Mouse (Mus musculus) intestine, embryonic 14.5 days (tissue): ENCODE data around the gene Arl4d. TPM values are rescaled to one million over a fixed set of nuclear protein-coding genes. Genes with fewer than 3 reads are reported as not detected.

Experiments
- ATAC-seq: fragments of 200-750 bp; cut with Nextera tagmentation; replicated peaks from 2 replicates; pipeline ENCODE4 v1.8.0; 2017; ENCODE audit warnings: low read depth, moderate number of reproducible peaks, moderate TSS enrichment, moderate library complexity; ENCODE audit not compliant: low FRiP score, low TSS enrichment
- DNase-seq: peaks from one replicate; pipeline ENCODE4 v3.0.0-alpha.2; 2018; ENCODE audit warnings: low spot score
- H3K27ac ChIP-seq: fragments of 300-500 bp; sonication (generic); 2 replicates; pipeline ENCODE4 v1.5.1; 2014; ENCODE audit warnings: low read depth, mild to moderate bottlenecking, control low read depth
- H3K27me3 ChIP-seq: fragments of 300-500 bp; sonication (generic); replicated peaks from 2 replicates; pipeline ENCODE4 v1.6.1; 2014; ENCODE audit warnings: low read length, control low read depth; ENCODE audit not compliant: control insufficient read depth, insufficient read depth
- H3K36me3 ChIP-seq: fragments of 300-500 bp; sonication (generic); 2 replicates; pipeline ENCODE4 v1.6.1; 2014; ENCODE audit warnings: low read length, control low read depth; ENCODE audit not compliant: control insufficient read depth, insufficient read depth
- H3K4me1 ChIP-seq: fragments of 300-500 bp; sonication (generic); replicated peaks from 2 replicates; pipeline ENCODE4 v1.6.1; 2014; ENCODE audit warnings: low read length, control low read depth, mixed read lengths; ENCODE audit not compliant: control insufficient read depth, insufficient read depth
- H3K4me2 ChIP-seq: fragments of 300-500 bp; sonication (generic); 2 replicates; pipeline ENCODE4 v1.6.1; 2014; ENCODE audit warnings: low read length
- H3K4me3 ChIP-seq: fragments of 300-500 bp; sonication (generic); 2 replicates; pipeline ENCODE4 v1.5.1; 2014; ENCODE audit warnings: low read depth, low read length, control low read depth, mixed read lengths
- H3K9ac ChIP-seq: fragments of 300-500 bp; sonication (generic); 2 replicates; pipeline ENCODE4 v1.6.1; 2014; ENCODE audit warnings: mild to moderate bottlenecking, low read length
- H3K9me3 ChIP-seq: fragments of 300-500 bp; sonication (generic); 2 replicates; pipeline ENCODE4 v1.6.1; 2016; ENCODE audit warnings: low read length, control low read depth; ENCODE audit not compliant: control insufficient read depth
- WGBS: fragments of 180-500 bp; shearing (Covaris S2); extraction: QIAGEN DNeasy Blood & Tissue Kit; methylation state at CpG from one replicate; pipeline ENCODE4 v1.1.7; 2014; 5-methylcytosine and 5-hydroxymethylcytosine counted together
- polyA plus RNA-seq: library from polyadenylated mRNA; unstranded; fragments of >200 nt; fragmentation: Nextera tagmentation; extraction: Ambion mirVana; gene quantifications from 2 replicates; pipeline ENCODE4 v1.2.1, GENCODE M21; 2014

The Arl4d gene
- polyA plus RNA-seq, 1 experiment from 2014 or later = 8.3 TPM

GRCm38 (mm10) chr11:101667871-101668532 lies 2.7 kb downstream of the Arl4d start:
- no peaks in the 10 kb centered on the region for H3K27me3 ChIP-seq
- H3K36me3 ChIP-seq = no peaks in the 10 kb centered on the region
- ATAC-seq (no peak), DNase-seq (no peak)
- H3K9me3 ChIP-seq = no peaks in the 10 kb centered on the region
- H3K9ac ChIP-seq = no peak overlapping the region
- H3K4me3 ChIP-seq = 0 out of 2 replicates have a peak overlapping the region, but pooled peaks have one; percentile 2
- peak overlapping the region; percentile 59 for H3K4me2 ChIP-seq
- WGBS = 59% methylated on average over 14 of the region's 14 CpGs
- H3K27ac ChIP-seq = peak overlapping the region; percentile 51
- H3K4me1 ChIP-seq = peaks cover 11% of the 10 kb centered on the region

DNA sequence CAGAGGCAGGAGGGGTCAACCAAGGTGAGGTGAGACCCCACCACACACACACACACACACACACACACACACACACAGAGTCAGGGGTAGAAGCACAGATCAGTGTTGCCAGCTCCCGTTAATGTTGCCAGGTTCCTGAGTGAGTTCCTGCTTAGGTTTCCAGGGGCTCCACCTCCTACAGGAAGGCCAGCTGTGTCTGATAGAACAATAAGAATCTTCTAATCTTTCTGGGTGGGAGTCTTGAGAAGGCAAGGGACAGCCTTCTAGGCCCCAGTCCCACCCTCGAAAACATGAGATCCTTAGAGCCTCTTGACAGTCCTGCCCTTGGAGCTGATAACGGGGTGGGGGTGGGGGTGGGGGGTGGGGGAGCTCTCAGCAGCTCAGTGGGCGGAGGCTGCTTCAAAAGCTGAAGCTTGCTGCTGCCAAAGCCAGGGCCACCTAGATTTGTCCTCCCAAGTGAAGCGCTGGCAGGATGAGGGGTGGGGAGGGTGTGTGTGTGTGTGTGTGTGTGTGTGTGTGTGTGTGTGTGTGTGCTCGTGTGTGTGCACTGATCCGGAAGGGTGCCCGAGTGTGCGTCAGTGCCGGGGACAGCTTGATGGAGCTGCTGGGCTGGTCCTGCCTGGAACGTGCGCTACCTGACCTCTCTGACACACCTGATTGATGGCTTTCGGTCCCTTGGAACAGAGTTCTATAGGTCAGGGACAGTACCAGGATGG lies 3.4 kb downstream of the Arl4d start:
- H3K9ac ChIP-seq = no peak overlapping the region
- no peaks in the 10 kb centered on the region for H3K9me3 ChIP-seq
- no peak for DNase-seq
- no peaks in the 10 kb centered on the region for H3K27me3 ChIP-seq
- H3K4me1 ChIP-seq = peaks cover 17% of the 10 kb centered on the region
- no peaks in the 10 kb centered on the region for H3K36me3 ChIP-seq
- ATAC-seq = peak; percentile 42; the same call in 1 of the 2 replicates
- 16% methylated on average over 13 of the region's 13 CpGs for WGBS
- peak overlapping the region; percentile 51 for H3K27ac ChIP-seq
- H3K4me2 ChIP-seq = peak overlapping the region; percentile 59; the same call in 1 of the 2 replicates
- H3K4me3 ChIP-seq = no peak overlapping the region

DNA sequence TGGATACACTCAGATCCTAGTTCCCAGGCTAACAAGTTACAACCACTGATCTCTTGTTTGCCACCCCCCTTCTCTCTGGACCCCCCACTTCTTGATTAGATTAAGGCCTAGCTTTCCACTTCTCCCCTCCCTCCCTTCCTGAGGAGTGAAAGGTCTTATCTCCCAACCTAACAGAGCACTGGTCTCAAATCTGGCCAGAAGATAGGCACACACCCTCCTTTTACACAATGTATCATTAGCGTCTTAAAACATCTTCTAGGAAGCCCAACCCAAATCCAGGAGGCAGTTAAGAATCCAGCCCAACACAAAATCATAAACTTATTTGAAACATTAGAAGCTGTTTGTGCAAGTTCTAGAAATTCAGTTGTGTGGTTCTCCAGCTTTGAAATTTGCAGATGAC lies 5.0 kb downstream of the Arl4d start:
- ATAC-seq (no peak), DNase-seq (no peak)
- H3K27me3 ChIP-seq = no peaks in the 10 kb centered on the region
- no peak overlapping the region for H3K9ac ChIP-seq
- H3K9me3 ChIP-seq = no peaks in the 10 kb centered on the region
- no peak overlapping the region for H3K27ac ChIP-seq
- 52% methylated on average over 1 of the region's 1 CpGs for WGBS
- no peak overlapping the region for H3K4me3 ChIP-seq
- H3K36me3 ChIP-seq = no peaks in the 10 kb centered on the region
- H3K4me1 ChIP-seq = peaks cover 17% of the 10 kb centered on the region
- H3K4me2 ChIP-seq = no peak overlapping the region

- Histone ChIP-seq H3K9ac (no peak overlapping the region), H3K9me3 (no peaks in the 10 kb centered on the region), H3K27ac (no peak overlapping the region), H3K27me3 (no peaks in the 10 kb centered on the region), H3K36me3 (no peaks in the 10 kb centered on the region), H3K4me2 (no peak overlapping the region), H3K4me3 (no peak overlapping the region), H3K4me1 (peaks cover 17% of the 10 kb centered on the region)
- DNase-seq (no peak), ATAC-seq (no peak)
- 79% methylated on average over 4 of the region's 4 CpGs for WGBS
These were observed 5.9 kb downstream of the Arl4d start for GRCm38 (mm10) chr11:101671255-101671654.

GRCm38 (mm10) chr11:101673010-101673642 lies 7.8 kb downstream of the Arl4d start:
- no peaks in the 10 kb centered on the region for H3K9me3 ChIP-seq
- H3K27me3 ChIP-seq = no peaks in the 10 kb centered on the region
- peaks cover 14% of the 10 kb centered on the region for H3K4me1 ChIP-seq
- H3K36me3 ChIP-seq = no peaks in the 10 kb centered on the region
- ATAC-seq (0 out of 2 replicates have a peak, but pooled peaks have one; percentile 54), DNase-seq (peak; percentile 65)
- H3K9ac ChIP-seq = 0 out of 2 replicates have a peak overlapping the region, but pooled peaks have one; percentile 22
- peak overlapping the region; percentile 28 for H3K4me2 ChIP-seq
- peak overlapping the region; percentile 47; the same call in 1 of the 2 replicates for H3K27ac ChIP-seq
- WGBS = 15% methylated on average over 16 of the region's 16 CpGs
- H3K4me3 ChIP-seq = no peak overlapping the region

DNA sequence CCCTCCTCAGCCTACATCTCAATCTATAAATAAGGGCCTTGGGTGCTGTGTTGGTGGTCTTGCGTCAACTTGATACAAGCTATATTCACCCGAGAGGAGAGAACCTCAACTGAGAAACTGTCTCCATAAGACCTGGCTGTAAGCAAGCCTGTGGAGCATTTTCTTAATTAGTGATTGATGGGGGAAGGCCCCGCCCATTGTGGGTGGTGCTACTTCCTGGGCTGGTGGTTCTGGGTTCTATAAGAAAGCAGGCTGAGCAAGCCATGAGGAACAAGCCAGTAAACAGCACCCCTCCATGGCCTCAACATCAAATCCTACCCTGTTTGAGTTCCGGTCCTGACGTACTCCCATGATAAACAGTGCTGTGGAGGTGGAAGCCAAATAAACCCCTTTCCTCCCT lies 8.8 kb downstream of the Arl4d start:
- H3K4me2 ChIP-seq = no peak overlapping the region
- H3K27ac ChIP-seq = no peak overlapping the region
- H3K36me3 ChIP-seq = no peaks in the 10 kb centered on the region
- H3K4me3 ChIP-seq = no peak overlapping the region
- no peak for ATAC-seq
- no peak overlapping the region for H3K9ac ChIP-seq
- peaks cover 9% of the 10 kb centered on the region for H3K4me1 ChIP-seq
- no peak for DNase-seq
- no peaks in the 10 kb centered on the region for H3K27me3 ChIP-seq
- 85% methylated on average over 5 of the region's 5 CpGs for WGBS
- no peaks in the 10 kb centered on the region for H3K9me3 ChIP-seq

- H3K4me2 ChIP-seq = no peak overlapping the region
- peaks cover 9% of the 10 kb centered on the region for H3K4me1 ChIP-seq
- no peak overlapping the region for H3K9ac ChIP-seq
- H3K9me3 ChIP-seq = no peaks in the 10 kb centered on the region
- no peaks in the 10 kb centered on the region for H3K27me3 ChIP-seq
- no peak for DNase-seq
- no peaks in the 10 kb centered on the region for H3K36me3 ChIP-seq
- no peak for ATAC-seq
- no peak overlapping the region for H3K27ac ChIP-seq
- 85% methylated on average over 4 of the region's 4 CpGs for WGBS
- no peak overlapping the region for H3K4me3 ChIP-seq
These were observed 10.0 kb downstream of the Arl4d start for GRCm38 (mm10) chr11:101675349-101675748.

GRCm38 (mm10) chr11:101677655-101678054 lies 12.3 kb downstream of the Arl4d start:
- WGBS = 74% methylated on average over 12 of the region's 12 CpGs
- H3K4me3 ChIP-seq = no peak overlapping the region
- H3K9ac ChIP-seq = no peak overlapping the region
- no peak overlapping the region for H3K4me2 ChIP-seq
- no peak overlapping the region for H3K27ac ChIP-seq
- peaks cover 15% of the 10 kb centered on the region for H3K4me1 ChIP-seq
- ATAC-seq (no peak), DNase-seq (no peak)
- no peaks in the 10 kb centered on the region for H3K36me3 ChIP-seq
- no peaks in the 10 kb centered on the region for H3K27me3 ChIP-seq
- H3K9me3 ChIP-seq = no peaks in the 10 kb centered on the region
